Mouse (Mus musculus) testis, adult 2 months (tissue): ENCODE data around the gene Adgrg3.

Source experiments
- CTCF ChIP-seq: fragments of 200-500 bp; IDR thresholded peaks from 2 replicates; pipeline ENCODE4 v1.5.1; 2012; ENCODE audit warnings: low read depth, mild to moderate bottlenecking, inconsistent platforms, low read length, moderate library complexity; ENCODE audit not compliant: control insufficient read depth, insufficient read depth, insufficient replicate concordance
- POLR2A ChIP-seq: fragments of 200-500 bp; IDR thresholded peaks from 2 replicates; pipeline ENCODE4 v1.6.1; 2012; ENCODE audit warnings: low read depth, mild to moderate bottlenecking, inconsistent platforms, low read length, moderate library complexity; ENCODE audit not compliant: control insufficient read depth

DNA sequence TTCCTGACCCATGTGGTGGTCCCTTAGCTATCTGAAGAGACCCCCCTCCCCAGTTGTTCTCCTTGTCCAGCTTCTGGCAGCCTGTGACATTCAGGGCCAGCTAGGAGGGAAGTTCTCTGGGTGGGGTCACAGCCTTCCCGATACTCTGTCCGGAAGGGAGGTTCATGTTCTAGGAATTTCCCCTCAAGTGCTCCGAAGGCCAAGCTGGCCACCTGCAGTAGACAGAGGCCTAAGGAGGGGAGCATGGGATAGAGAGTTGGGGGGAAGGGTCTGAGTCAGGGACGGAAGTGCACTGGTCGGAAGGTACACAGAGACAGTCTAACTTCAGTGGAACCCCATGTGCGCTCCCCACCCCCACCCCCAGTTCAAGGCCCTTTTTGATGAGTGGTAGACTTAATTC lies 17.5 kb upstream of the Adgrg3 start:
- TF ChIP-seq POLR2A (no peak), CTCF (no peak)
